Mouse (Mus musculus) forebrain, embryonic 11.5 days (tissue): ENCODE results near the gene Prpf8. TPM values are rescaled to one million over a fixed set of nuclear protein-coding genes. Genes with fewer than 3 reads are reported as not detected.
A peak's percentile ranks its signal among the peaks of the same experiment; 100 is the strongest.

ENCODE experiments used
- ATAC-seq: fragments of 200-750 bp; cut with Nextera tagmentation; replicated peaks from 2 replicates; pipeline ENCODE4 v1.8.0; 2017; ENCODE audit warnings: moderate TSS enrichment; ENCODE audit not compliant: low FRiP score
- DNase-seq: peaks from one replicate; pipeline ENCODE4 v3.0.0-alpha.2; 2017; ENCODE audit warnings: low spot score
- H3K27ac ChIP-seq: fragments of 300-500 bp; sonication (generic); 2 replicates; pipeline ENCODE4 v1.5.1; 2014; ENCODE audit warnings: low read depth, low read length
- H3K27me3 ChIP-seq: fragments of 300-500 bp; sonication (generic); 2 replicates; pipeline ENCODE4 v1.6.1; 2014; ENCODE audit warnings: mild to moderate bottlenecking, low read length, mixed read lengths; ENCODE audit not compliant: control insufficient read depth, insufficient read depth
- H3K36me3 ChIP-seq: fragments of 300-500 bp; sonication (generic); 2 replicates; pipeline ENCODE4 v1.6.1; 2014; ENCODE audit warnings: mild to moderate bottlenecking, low read length, moderate library complexity, mixed read lengths; ENCODE audit not compliant: control insufficient read depth, insufficient read depth
- H3K4me1 ChIP-seq: fragments of 300-500 bp; sonication (generic); replicated peaks from 2 replicates; pipeline ENCODE4 v1.6.1; 2014; ENCODE audit warnings: low read length, mixed read lengths; ENCODE audit not compliant: control insufficient read depth, insufficient read depth
- H3K4me2 ChIP-seq: fragments of 300-500 bp; sonication (generic); 2 replicates; pipeline ENCODE4 v1.6.1; 2014; ENCODE audit warnings: low read depth, mild to moderate bottlenecking, low read length, moderate library complexity, mixed read lengths; ENCODE audit not compliant: severe bottlenecking
- H3K4me3 ChIP-seq: fragments of 300-500 bp; sonication (generic); 2 replicates; pipeline ENCODE4 v1.5.1; 2014; ENCODE audit warnings: low read depth, low read length
- H3K9ac ChIP-seq: fragments of 300-500 bp; sonication (generic); 2 replicates; pipeline ENCODE4 v1.6.1; 2014; ENCODE audit warnings: low read length
- H3K9me3 ChIP-seq: fragments of 300-500 bp; sonication (generic); 2 replicates; pipeline ENCODE4 v1.6.1; 2016; ENCODE audit warnings: low read length, mixed read lengths; ENCODE audit not compliant: control insufficient read depth
- WGBS: fragments of 180-500 bp; shearing (Covaris S2); extraction: QIAGEN DNeasy Blood & Tissue Kit; methylation state at CpG from one replicate; pipeline ENCODE4 v1.1.7; 2014; 5-methylcytosine and 5-hydroxymethylcytosine counted together
- polyA plus RNA-seq: library from polyadenylated mRNA; unstranded; fragments of >200 nt; fragmentation: Nextera tagmentation; extraction: Ambion mirVana; gene quantifications from 2 replicates; pipeline ENCODE4 v1.2.1, GENCODE M21; 2014

Prpf8 gene
- polyA plus RNA-seq, 1 experiment from 2014 or later: 133 TPM

DNA sequence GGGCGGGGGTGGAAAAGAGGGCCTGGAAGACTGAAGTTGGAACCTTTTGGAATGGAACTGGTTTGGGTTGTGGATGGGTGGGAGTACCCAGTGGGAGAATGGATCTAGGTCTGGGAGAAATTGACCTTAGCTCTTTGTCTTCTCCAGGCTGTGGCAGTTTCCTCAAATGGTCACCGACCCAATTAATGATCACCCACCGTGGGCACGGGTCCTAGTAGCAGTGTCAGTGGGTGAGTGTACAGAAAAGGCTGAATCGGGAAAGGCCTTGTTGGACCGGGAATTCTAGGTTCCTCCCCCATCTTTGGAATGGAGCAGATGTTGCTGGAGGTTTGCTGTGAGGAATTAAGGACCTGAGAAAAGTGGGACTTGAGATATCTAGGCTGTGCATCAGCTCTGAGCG lies 18.2 kb upstream of the Prpf8 start:
- H3K27me3 ChIP-seq: no peaks in the 10 kb centered on the region
- DNase-seq: no peak
- H3K9me3 ChIP-seq: no peaks in the 10 kb centered on the region
- H3K4me2 ChIP-seq: peak overlapping the region; percentile 65
- peak overlapping the region; percentile 55; the same call in 1 of the 2 replicates for H3K9ac ChIP-seq
- 0 out of 2 replicates have a peak, but pooled peaks cover 2% of the 10 kb centered on the region for H3K4me1 ChIP-seq
- 60% methylated on average over 7 of the region's 7 CpGs for WGBS
- H3K27ac ChIP-seq: no peak overlapping the region
- no peaks in the 10 kb centered on the region for H3K36me3 ChIP-seq
- H3K4me3 ChIP-seq: peak overlapping the region; percentile 25
- ATAC-seq: no peak

DNA sequence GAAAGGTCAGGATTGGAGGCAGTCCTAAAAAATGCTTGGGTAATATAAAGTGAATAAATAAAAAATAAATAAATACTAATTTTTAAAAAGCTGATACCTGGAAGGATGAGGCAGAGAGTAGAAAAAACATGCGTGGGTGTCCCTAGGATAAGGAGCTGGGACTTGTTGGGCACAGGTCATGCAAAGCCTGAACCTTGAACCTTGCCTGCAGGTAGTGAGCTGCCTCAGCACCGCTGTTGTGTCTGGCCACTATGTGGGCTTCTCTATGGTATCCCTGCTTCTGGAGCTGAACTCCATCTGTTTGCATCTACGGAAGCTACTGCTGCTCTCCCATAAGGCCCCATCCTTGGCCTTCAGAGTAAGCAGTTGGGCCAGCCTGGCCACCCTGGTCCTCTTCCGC lies 17.4 kb upstream of the Prpf8 start:
- H3K27me3 ChIP-seq: no peaks in the 10 kb centered on the region
- no peaks in the 10 kb centered on the region for H3K36me3 ChIP-seq
- DNase-seq (no peak), ATAC-seq (no peak)
- H3K9ac ChIP-seq: no peak overlapping the region
- no peak overlapping the region for H3K27ac ChIP-seq
- 89% methylated on average over 4 of the region's 4 CpGs for WGBS
- no peak overlapping the region for H3K4me3 ChIP-seq
- no peak overlapping the region for H3K4me2 ChIP-seq
- H3K9me3 ChIP-seq: no peaks in the 10 kb centered on the region
- H3K4me1 ChIP-seq: 0 out of 2 replicates have a peak, but pooled peaks cover 2% of the 10 kb centered on the region

DNA sequence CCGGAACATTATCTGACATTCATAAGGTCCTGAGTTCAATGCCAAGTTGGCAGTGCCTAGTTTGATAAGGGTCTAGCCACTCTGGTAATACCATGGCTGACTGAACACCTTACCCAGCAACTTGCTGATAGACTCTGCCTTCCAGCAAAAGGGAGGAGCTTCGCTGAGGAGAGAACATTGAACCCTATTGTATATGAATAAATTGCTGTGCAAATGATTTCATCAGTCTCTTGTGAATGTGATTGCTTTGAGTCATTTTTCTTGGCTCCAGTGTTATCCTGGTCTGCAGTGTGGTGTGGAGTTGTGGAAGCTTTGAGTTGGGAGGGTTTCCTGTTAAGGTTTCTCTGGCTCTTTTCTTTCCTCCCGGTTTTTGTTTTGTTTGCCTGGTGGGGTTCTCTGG lies 15.9 kb upstream of the Prpf8 start:
- WGBS: 87% methylated on average over 3 of the region's 3 CpGs
- no peaks in the 10 kb centered on the region for H3K36me3 ChIP-seq
- no peak overlapping the region for H3K4me3 ChIP-seq
- H3K9me3 ChIP-seq: no peaks in the 10 kb centered on the region
- no peak overlapping the region for H3K9ac ChIP-seq
- H3K4me1 ChIP-seq: 0 out of 2 replicates have a peak, but pooled peaks cover 2% of the 10 kb centered on the region
- H3K4me2 ChIP-seq: no peak overlapping the region
- DNase-seq: no peak
- ATAC-seq: no peak
- H3K27ac ChIP-seq: no peak overlapping the region
- no peaks in the 10 kb centered on the region for H3K27me3 ChIP-seq

DNA sequence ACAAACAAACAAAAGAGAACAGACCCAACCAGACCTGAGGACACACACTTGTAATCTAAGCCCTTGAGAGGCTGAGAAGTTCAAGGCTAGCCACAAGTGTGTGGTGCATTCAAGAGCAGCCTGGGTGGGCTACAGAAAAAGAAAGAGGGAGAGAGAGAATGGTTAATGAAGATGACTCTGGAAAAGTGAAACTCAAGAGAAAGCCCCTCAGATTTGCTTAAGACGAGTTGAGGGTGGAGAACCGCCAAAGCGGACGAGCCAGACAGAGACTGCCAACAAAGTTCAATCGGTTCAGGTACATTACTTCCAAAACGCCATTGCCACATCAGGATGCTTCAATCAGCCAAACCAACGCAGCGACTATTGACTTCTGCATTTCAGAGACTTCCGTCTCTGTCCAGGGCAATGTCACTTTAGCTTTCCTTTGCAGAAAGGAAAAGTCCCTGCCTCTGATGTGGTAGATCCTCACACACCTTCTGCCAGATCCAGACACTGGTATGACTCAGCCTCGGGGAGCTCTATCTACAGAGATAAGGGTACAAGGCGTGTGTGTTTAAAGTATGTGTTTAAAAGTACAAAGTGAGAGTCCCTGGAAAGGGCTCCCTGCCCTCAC lies 14.0 kb upstream of the Prpf8 start:
- no peak overlapping the region for H3K4me3 ChIP-seq
- DNase-seq: no peak
- no peak overlapping the region for H3K27ac ChIP-seq
- H3K9me3 ChIP-seq: no peaks in the 10 kb centered on the region
- no peak overlapping the region for H3K9ac ChIP-seq
- H3K4me1 ChIP-seq: 0 out of 2 replicates have a peak, but pooled peaks cover 2% of the 10 kb centered on the region
- no peaks in the 10 kb centered on the region for H3K36me3 ChIP-seq
- no peak for ATAC-seq
- H3K27me3 ChIP-seq: no peaks in the 10 kb centered on the region
- WGBS: 88% methylated on average over 11 of the region's 11 CpGs
- no peak overlapping the region for H3K4me2 ChIP-seq

DNA sequence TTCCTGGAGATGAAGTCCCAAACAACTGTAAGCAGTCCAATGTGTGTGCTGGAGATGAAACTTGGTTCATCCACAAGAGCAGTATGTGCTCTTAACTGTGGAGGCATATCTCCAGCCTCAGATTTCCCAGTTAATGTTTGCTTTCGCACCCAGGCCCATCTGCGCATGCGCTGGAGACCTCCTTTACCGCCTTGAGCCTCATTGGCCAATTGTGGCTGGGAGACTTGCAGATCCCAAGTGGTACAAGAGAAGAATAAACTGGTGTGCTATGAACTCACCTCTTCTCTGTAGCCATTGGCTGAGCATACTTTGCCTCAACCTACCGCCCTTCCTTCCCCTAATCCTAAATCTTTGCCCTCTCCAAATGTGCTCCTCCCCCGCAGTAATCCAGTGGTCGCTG lies 13.2 kb upstream of the Prpf8 start:
- 70% methylated on average over 7 of the region's 7 CpGs for WGBS
- no peak overlapping the region for H3K4me2 ChIP-seq
- no peaks in the 10 kb centered on the region for H3K27me3 ChIP-seq
- H3K9ac ChIP-seq: no peak overlapping the region
- DNase-seq (no peak), ATAC-seq (no peak)
- H3K27ac ChIP-seq: no peak overlapping the region
- H3K4me1 ChIP-seq: 0 out of 2 replicates have a peak, but pooled peaks cover under 1% of the 10 kb centered on the region
- H3K9me3 ChIP-seq: no peaks in the 10 kb centered on the region
- H3K36me3 ChIP-seq: no peaks in the 10 kb centered on the region
- H3K4me3 ChIP-seq: no peak overlapping the region

DNA sequence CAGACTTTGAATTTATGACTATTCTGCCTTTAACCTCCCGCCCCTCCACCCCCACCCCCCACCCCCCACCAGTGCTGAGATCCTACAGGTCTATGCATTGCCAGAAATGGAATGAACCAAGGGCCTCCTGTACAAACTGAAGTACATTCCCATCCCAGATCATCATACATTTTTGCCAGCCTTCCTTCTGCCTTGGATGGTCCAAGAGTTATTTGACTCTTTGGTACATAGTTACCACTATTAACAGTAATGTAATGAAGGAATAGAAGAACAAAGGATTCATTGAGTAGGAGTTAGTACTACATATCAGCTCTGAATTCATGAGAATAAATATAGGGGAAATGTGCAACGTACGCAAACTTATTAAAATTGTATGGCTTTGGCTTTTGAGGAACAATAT lies 424 bp upstream of the Prpf8 start:
- 24% methylated on average over 3 of the region's 3 CpGs for WGBS
- H3K4me2 ChIP-seq: peak overlapping the region; percentile 15; the same call in 1 of the 2 replicates
- peaks cover 13% of the 10 kb centered on the region; the same call in 1 of the 2 replicates for H3K36me3 ChIP-seq
- peaks cover 5% of the 10 kb centered on the region for H3K4me1 ChIP-seq
- H3K9ac ChIP-seq: no peak overlapping the region
- H3K27me3 ChIP-seq: no peaks in the 10 kb centered on the region
- no peak for DNase-seq
- H3K4me3 ChIP-seq: peak overlapping the region; percentile 100; the same call in 1 of the 2 replicates
- H3K9me3 ChIP-seq: no peaks in the 10 kb centered on the region
- H3K27ac ChIP-seq: no peak overlapping the region
- ATAC-seq: peak; percentile 29

DNA sequence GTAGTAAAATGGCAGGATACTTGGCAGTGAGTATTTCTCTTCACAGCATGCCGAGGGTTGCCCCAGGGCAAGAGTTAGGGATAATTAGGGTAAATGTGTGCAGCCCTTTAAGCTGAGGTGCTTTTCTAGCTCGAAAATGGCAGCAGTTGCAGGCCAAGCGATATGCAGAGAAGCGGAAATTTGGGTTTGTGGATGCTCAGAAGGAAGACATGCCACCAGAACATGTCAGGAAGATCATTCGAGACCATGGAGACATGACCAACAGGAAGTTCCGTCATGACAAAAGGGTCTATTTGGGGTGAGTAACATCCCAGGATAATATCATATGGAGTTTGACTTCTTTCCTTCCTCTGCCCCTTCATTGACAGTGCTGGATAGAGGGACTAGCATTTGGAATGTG lies 880 bp downstream of the Prpf8 start:
- H3K27ac ChIP-seq: no peak overlapping the region
- DNase-seq: no peak
- WGBS: 52% methylated on average over 6 of the region's 6 CpGs
- peaks cover 5% of the 10 kb centered on the region for H3K4me1 ChIP-seq
- H3K4me2 ChIP-seq: peak overlapping the region; percentile 94
- H3K4me3 ChIP-seq: peak overlapping the region; percentile 100
- H3K9me3 ChIP-seq: no peaks in the 10 kb centered on the region
- no peak for ATAC-seq
- H3K9ac ChIP-seq: peak overlapping the region; percentile 97
- H3K27me3 ChIP-seq: no peaks in the 10 kb centered on the region
- peaks cover 25% of the 10 kb centered on the region for H3K36me3 ChIP-seq

DNA sequence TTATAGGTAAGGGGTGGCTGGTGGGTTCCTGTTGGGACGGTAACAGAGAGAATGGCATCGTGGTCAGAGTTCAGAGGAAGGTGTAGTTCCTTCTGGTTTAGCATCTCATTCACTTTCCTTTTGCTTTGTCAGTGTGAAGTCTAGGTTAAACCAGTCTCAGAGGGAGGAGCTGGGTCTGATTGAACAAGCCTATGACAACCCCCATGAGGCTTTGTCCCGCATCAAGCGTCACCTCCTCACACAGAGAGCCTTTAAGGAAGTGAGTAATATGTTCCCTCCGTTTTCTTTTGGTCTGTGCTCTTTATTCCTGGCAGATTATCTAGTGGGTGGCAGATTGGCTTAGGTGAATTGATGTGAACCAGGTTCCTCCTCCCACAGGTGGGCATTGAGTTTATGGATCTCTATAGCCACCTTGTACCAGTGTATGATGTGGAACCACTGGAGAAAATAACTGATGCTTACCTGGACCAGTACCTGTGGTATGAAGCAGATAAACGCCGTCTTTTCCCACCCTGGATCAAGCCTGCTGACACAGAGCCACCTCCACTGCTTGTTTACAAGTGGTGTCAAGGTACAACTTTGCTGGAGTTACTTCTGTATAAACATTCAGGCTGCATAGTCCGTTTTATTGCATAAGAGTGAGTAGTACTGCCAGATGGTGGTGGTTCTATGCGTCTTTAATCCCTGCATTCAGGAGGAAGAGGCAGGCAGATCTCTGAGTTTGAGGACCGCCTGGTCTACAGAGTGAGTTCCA lies 7.9 kb downstream of the Prpf8 start:
- ATAC-seq (no peak), DNase-seq (no peak)
- no peaks in the 10 kb centered on the region for H3K9me3 ChIP-seq
- H3K9ac ChIP-seq: no peak overlapping the region
- no peak overlapping the region for H3K27ac ChIP-seq
- peaks cover 65% of the 10 kb centered on the region for H3K36me3 ChIP-seq
- H3K4me1 ChIP-seq: no peaks in the 10 kb centered on the region
- H3K4me3 ChIP-seq: no peak overlapping the region
- H3K27me3 ChIP-seq: no peaks in the 10 kb centered on the region
- H3K4me2 ChIP-seq: no peak overlapping the region
- 95% methylated on average over 10 of the region's 10 CpGs for WGBS
